Mouse (Mus musculus): ENCODE results near the gene Dock1. TPM values are rescaled to one million over a fixed set of nuclear protein-coding genes. Genes with fewer than 3 reads are reported as not detected.

Dock1 gene
- polyA plus RNA-seq, 1 experiment, result 2.1 TPM

DNA sequence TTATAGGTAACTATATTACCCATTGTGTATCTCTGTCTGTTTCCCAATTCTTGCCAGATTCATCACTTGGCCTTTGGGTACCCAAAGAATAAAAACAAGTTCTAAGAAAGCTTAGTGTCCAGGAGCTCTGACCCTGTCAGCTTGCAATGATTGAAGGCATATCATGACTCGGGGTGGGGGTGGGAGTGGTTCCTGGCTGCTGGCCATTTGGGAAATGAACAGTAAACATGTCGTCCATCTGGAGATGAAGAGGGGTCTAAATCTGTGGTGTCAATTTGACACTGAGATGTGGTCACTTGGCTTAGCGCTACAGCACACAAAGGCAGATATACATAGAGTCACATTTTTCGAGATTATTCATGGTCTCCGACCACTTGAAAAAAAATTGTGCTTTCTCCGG, 213.1 kb downstream of the Dock1 start:
- no peak for DNase-seq (ENCODE audit: low read depth in 1 of 2, low spot score in 2 of 2)
- WGBS, result 85% methylated on average over 6 of the region's 6 CpGs

DNA sequence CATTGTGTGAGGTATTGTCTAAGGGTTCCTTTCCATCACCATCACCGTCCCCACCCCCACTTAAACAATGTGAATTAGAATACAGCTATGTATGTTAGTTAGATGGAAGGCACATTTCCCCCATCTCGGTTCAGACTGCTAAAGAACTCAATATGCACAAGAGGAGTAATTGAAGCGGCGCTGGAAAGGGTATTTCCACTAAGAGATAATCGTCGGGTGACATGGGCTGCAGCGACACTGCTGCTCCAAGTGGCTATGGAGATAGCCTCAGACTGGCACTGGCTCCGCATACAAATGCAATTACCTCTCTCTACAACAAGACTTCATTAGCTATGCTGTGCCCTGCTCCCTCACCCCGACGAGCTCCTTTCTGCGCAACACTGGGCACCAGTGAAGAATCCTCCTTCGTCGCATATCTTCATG, 222.0 kb downstream of the Dock1 start:
- no peaks in the 10 kb centered on the region for H3K27me3 ChIP-seq (ENCODE audit: control insufficient read depth, insufficient read depth, low read length)
- TF ChIP-seq CTCF (IDR thresholded peaks at IDR 0.05; ENCODE audit: extremely low read depth, insufficient read depth, insufficient read length, insufficient replicate concordance) (no peak), POLR2A (IDR thresholded peaks at IDR 0.05; ENCODE audit: low read depth, low read length) (no peak)
- 92% methylated on average over 13 of the region's 13 CpGs for WGBS

More for the DNA sequence above, 213.1 kb downstream of the Dock1 start:
- H3K27ac ChIP-seq (ENCODE audit: insufficient read depth, low read length), result no peak overlapping the region
- no peak overlapping the region for H3K4me3 ChIP-seq (ENCODE audit: extremely low read depth, insufficient read depth, insufficient read length)
- H3K4me1 ChIP-seq (ENCODE audit: control insufficient read depth, insufficient read depth, insufficient read length), result no peaks in the 10 kb centered on the region
- no peaks in the 10 kb centered on the region for H3K27me3 ChIP-seq (ENCODE audit: control insufficient read depth, insufficient read depth, low read length)
- no peaks in the 10 kb centered on the region for H3K36me3 ChIP-seq (ENCODE audit: control insufficient read depth, insufficient read depth, low read length)
- TF ChIP-seq CTCF (IDR thresholded peaks at IDR 0.05; ENCODE audit: extremely low read depth, insufficient read depth, insufficient read length, insufficient replicate concordance) (no peak), POLR2A (IDR thresholded peaks at IDR 0.05; ENCODE audit: low read depth, low read length) (no peak)

DNA sequence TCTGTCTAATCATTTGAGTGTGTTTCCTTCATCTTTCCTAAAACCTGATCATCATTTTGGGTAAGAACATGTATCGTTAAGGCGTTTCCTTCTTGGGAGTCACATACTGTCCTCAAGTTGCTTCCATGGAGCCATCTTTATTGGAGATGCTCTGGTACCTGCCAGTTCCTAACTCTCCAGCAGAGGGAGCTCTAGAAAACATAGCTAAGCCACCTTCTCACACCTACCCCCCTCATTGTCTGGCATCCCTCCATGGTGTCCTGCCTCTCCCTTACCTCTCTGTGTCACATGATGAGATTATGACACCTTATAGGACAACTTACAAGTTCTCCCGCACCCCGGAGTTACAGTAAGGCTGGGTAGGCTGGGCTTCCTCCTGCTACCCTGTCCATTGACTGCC, 222.5 kb downstream of the Dock1 start:
- WGBS, result 96% methylated on average over 4 of the region's 4 CpGs
- no peak for DNase-seq (ENCODE audit: low read depth in 1 of 2, low spot score in 2 of 2)
- TF ChIP-seq CTCF (IDR thresholded peaks at IDR 0.05; ENCODE audit: extremely low read depth, insufficient read depth, insufficient read length, insufficient replicate concordance), result no peak
- no peak for TF ChIP-seq POLR2A (IDR thresholded peaks at IDR 0.05; ENCODE audit: low read depth, low read length)
- H3K4me1 ChIP-seq (ENCODE audit: control insufficient read depth, insufficient read depth, insufficient read length), result no peaks in the 10 kb centered on the region
- no peaks in the 10 kb centered on the region for H3K27me3 ChIP-seq (ENCODE audit: control insufficient read depth, insufficient read depth, low read length)
- H3K4me3 ChIP-seq (ENCODE audit: extremely low read depth, insufficient read depth, insufficient read length), result no peak overlapping the region
- no peaks in the 10 kb centered on the region for H3K36me3 ChIP-seq (ENCODE audit: control insufficient read depth, insufficient read depth, low read length)
- no peak overlapping the region for H3K27ac ChIP-seq (ENCODE audit: insufficient read depth, low read length)

More for the DNA sequence above, 222.0 kb downstream of the Dock1 start:
- H3K27ac ChIP-seq (ENCODE audit: insufficient read depth, low read length), result no peak overlapping the region
- H3K4me3 ChIP-seq (ENCODE audit: extremely low read depth, insufficient read depth, insufficient read length), result no peak overlapping the region
- H3K36me3 ChIP-seq (ENCODE audit: control insufficient read depth, insufficient read depth, low read length), result no peaks in the 10 kb centered on the region
- no peaks in the 10 kb centered on the region for H3K4me1 ChIP-seq (ENCODE audit: control insufficient read depth, insufficient read depth, insufficient read length)
- no peak for DNase-seq (ENCODE audit: low read depth in 1 of 2, low spot score in 2 of 2)

DNA sequence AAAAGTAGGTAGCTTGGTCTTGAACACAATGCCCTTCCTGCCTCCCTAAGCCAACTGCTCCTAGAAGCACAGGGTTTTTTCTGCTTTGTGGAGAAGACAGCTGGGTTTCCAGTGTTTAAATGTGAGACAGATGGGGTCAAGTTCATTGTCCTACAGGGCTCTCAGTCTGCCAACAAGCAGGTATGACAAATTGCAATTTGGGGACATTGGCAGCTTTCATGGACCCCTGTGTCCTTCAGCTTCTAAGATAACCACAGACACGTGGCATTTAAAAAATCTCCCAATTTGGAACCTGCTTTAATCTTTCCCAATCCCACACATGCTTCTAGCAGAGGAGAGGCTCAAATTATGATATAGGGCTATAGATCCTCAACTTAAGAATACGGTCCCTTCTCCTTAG, 224.2 kb downstream of the Dock1 start:
- Histone ChIP-seq H3K27ac (ENCODE audit: insufficient read depth, low read length) (no peak overlapping the region), H3K4me3 (ENCODE audit: extremely low read depth, insufficient read depth, insufficient read length) (no peak overlapping the region), H3K27me3 (ENCODE audit: control insufficient read depth, insufficient read depth, low read length) (no peaks in the 10 kb centered on the region), H3K4me1 (ENCODE audit: control insufficient read depth, insufficient read depth, insufficient read length) (no peaks in the 10 kb centered on the region), H3K36me3 (ENCODE audit: control insufficient read depth, insufficient read depth, low read length) (no peaks in the 10 kb centered on the region)
- TF ChIP-seq POLR2A (IDR thresholded peaks at IDR 0.05; ENCODE audit: low read depth, low read length) (no peak), CTCF (IDR thresholded peaks at IDR 0.05; ENCODE audit: extremely low read depth, insufficient read depth, insufficient read length, insufficient replicate concordance) (no peak)
- 80% methylated on average over 2 of the region's 2 CpGs for WGBS
- DNase-seq (ENCODE audit: low read depth in 1 of 2, low spot score in 2 of 2), result no peak

DNA sequence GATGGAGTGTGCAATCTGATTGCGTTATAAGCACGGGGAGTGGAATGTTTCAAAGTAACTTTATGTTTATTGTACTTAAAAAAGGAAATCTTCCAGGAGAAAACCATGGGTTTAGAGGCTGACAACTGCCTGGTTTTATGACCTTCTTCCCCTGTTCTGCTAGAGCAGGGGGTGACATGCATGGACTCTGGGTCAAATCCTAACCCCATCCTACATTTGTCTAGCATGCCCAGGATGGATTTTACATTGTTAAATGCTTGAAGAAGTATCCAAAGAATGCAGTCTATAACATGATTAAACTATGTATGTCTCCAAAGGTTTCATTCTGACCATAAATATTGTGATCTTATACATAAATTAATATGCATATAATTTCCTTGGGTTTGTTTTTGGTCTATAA, 229.0 kb downstream of the Dock1 start:
- Histone ChIP-seq H3K27ac (ENCODE audit: insufficient read depth, low read length) (no peak overlapping the region), H3K4me1 (ENCODE audit: control insufficient read depth, insufficient read depth, insufficient read length) (no peaks in the 10 kb centered on the region), H3K27me3 (ENCODE audit: control insufficient read depth, insufficient read depth, low read length) (no peaks in the 10 kb centered on the region), H3K4me3 (ENCODE audit: extremely low read depth, insufficient read depth, insufficient read length) (no peak overlapping the region), H3K36me3 (ENCODE audit: control insufficient read depth, insufficient read depth, low read length) (no peaks in the 10 kb centered on the region)
- no peak for DNase-seq (ENCODE audit: low read depth in 1 of 2, low spot score in 2 of 2)
- TF ChIP-seq CTCF (IDR thresholded peaks at IDR 0.05; ENCODE audit: extremely low read depth, insufficient read depth, insufficient read length, insufficient replicate concordance) (no peak), POLR2A (IDR thresholded peaks at IDR 0.05; ENCODE audit: low read depth, low read length) (no peak)
- 87% methylated on average over 2 of the region's 2 CpGs for WGBS

DNA sequence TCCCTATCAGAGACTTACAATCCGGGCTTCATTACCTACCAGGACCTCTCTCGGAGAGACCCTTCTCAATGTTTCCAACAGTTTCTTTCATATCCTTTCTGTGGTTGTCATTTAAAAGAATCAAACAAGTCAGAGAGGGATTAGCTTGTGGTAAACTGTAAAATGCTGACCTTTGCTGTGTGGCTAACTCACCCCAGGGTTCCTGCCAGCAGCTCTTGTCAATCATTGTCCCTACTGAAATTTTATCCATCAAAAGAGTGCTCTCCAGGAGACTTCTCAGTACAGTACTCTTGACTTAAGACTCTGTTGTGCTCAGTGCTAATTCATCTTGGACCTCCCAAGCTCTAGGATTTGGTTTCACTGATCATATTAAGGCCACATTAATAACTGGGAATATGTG, 231.5 kb downstream of the Dock1 start:
- Histone ChIP-seq H3K27me3 (ENCODE audit: control insufficient read depth, insufficient read depth, low read length) (no peaks in the 10 kb centered on the region), H3K4me3 (ENCODE audit: extremely low read depth, insufficient read depth, insufficient read length) (no peak overlapping the region), H3K4me1 (ENCODE audit: control insufficient read depth, insufficient read depth, insufficient read length) (no peaks in the 10 kb centered on the region), H3K27ac (ENCODE audit: insufficient read depth, low read length) (no peak overlapping the region), H3K36me3 (ENCODE audit: control insufficient read depth, insufficient read depth, low read length) (no peaks in the 10 kb centered on the region)
- no peak for DNase-seq (ENCODE audit: low read depth in 1 of 2, low spot score in 2 of 2)
- no peak for TF ChIP-seq CTCF (IDR thresholded peaks at IDR 0.05; ENCODE audit: extremely low read depth, insufficient read depth, insufficient read length, insufficient replicate concordance)
- no peak for TF ChIP-seq POLR2A (IDR thresholded peaks at IDR 0.05; ENCODE audit: low read depth, low read length)
- WGBS, result 86% methylated on average over 2 of the region's 2 CpGs

DNA sequence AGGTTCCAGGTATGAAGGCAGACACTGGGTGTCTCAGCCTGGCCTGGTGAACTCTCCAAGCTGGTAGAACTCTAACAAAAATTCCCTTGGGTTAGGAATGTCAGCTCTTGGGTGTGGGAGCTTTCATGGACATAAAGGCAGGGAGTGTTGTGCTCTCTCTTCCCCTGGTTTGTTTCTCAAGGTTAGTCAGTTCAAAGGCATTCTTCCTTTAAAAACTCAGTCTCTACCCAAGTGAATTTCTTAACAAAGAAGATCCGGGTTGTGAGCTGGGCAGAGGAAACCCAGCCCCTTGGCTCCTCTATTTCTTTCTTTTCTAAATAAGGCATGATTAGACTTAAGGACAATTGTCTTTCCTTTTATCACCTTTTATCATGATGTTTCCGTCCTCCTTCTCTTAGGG, 261.4 kb downstream of the Dock1 start:
- WGBS, result 71% methylated on average over 2 of the region's 2 CpGs
- no peak overlapping the region for H3K4me3 ChIP-seq (ENCODE audit: extremely low read depth, insufficient read depth, insufficient read length)
- no peak overlapping the region for H3K27ac ChIP-seq (ENCODE audit: insufficient read depth, low read length)
- no peaks in the 10 kb centered on the region for H3K4me1 ChIP-seq (ENCODE audit: control insufficient read depth, insufficient read depth, insufficient read length)
- H3K36me3 ChIP-seq (ENCODE audit: control insufficient read depth, insufficient read depth, low read length), result no peaks in the 10 kb centered on the region
- H3K27me3 ChIP-seq (ENCODE audit: control insufficient read depth, insufficient read depth, low read length), result no peaks in the 10 kb centered on the region
- no peak for DNase-seq (ENCODE audit: low read depth in 1 of 2, low spot score in 2 of 2)
- TF ChIP-seq CTCF (IDR thresholded peaks at IDR 0.05; ENCODE audit: extremely low read depth, insufficient read depth, insufficient read length, insufficient replicate concordance), result no peak
- no peak for TF ChIP-seq POLR2A (IDR thresholded peaks at IDR 0.05; ENCODE audit: low read depth, low read length)

Measured in spleen, adult 2 months (tissue).